Mouse (Mus musculus) c-Kit-positive CD71-positive TER-119-negative erythroid progenitor cells, embryonic 14.5 days (primary cell): Measurements from ENCODE around the gene Myo18a.

Experiments
- DNase-seq: peaks from one replicate; pipeline ENCODE4 v3.0.0-alpha.2; 2013; ENCODE audit warnings: low read depth

The Myo18a gene

DNA sequence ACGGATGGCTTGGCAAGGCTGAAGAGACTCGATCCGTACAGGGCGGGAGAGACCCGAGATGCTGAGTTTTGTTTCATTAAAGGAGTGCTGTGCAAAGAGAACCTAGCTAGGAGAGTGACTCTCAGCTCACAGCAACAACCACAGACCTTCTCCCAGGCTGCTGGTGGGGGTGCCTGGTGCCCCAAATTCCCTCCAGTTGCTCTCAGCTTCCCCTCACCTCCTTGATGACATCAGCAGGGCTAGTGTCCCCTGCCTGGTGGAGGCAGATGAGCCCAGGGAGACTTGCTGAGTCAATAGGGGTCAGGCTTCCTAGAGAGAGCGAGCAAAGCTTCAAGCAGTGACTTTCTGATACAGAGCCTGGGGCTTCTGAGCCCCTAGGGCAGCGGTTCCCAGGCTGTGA, 109.6 kb downstream of the Myo18a start:
- no peak for DNase-seq

DNA sequence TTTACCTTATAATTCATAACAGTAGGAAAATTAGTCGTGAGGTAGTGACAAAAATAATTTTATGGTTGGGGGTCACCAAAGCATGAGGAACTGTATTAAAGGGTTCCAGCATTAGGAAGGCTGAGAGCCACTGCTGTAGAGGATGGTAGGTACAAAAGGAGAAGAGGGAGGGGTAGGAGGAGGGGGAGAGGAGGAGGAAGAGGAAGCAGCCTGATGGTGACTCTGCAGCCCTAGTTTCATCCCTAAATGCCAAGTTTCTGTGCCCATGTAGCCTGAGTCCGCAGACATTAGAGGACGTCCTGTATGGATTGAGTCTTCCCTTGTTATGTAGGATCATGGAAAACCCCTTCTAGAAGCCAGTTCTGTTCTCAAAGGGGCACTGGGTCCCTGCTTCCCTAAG, 110.1 kb downstream of the Myo18a start:
- no peak for DNase-seq

DNA sequence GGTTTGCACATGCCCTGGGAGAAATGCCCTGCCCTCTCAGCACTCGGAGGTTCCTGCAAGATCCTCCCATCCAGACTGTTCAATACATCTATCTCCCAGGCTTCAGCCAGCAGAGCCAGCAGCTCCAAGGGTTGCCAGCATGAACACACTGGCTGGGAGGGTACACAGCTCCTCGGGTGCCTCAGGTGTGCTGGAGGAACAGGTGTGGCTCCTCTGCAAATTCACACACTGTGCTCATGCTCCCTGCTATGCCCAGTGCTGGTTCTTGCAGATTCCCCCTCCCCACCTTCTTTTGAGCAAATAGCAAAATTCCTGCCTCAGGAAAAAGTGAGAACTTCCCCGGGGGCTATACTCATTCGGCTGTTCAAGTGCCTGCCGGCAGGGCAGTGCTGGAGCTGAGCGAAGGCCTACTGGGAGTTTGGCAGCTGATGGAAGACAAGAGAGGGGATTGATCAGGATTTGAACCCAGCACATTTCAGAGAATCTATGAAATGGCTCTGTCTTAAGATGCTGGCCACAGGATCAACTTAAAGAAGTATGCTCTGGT, 111.7 kb downstream of the Myo18a start:
- no peak for DNase-seq

DNA sequence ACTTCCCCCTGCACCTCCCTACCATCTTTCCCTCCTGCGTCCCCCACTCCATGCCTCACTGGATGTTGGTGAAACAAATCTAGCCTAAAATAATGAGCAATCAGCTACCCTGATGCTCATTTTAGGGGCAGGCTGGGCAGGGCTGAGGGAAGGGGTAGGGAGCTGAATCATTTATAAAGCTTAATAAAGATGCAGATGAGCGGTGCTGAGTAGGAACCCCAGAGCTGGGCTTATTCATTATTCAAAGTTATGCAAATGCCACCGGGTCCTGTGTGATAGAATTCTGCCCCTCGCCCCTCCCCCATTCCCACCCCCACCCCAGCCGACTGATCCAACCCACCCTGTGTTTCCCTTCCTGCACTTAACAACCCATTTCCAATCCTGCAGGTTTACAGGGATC, 112.2 kb downstream of the Myo18a start:
- no peak for DNase-seq

DNA sequence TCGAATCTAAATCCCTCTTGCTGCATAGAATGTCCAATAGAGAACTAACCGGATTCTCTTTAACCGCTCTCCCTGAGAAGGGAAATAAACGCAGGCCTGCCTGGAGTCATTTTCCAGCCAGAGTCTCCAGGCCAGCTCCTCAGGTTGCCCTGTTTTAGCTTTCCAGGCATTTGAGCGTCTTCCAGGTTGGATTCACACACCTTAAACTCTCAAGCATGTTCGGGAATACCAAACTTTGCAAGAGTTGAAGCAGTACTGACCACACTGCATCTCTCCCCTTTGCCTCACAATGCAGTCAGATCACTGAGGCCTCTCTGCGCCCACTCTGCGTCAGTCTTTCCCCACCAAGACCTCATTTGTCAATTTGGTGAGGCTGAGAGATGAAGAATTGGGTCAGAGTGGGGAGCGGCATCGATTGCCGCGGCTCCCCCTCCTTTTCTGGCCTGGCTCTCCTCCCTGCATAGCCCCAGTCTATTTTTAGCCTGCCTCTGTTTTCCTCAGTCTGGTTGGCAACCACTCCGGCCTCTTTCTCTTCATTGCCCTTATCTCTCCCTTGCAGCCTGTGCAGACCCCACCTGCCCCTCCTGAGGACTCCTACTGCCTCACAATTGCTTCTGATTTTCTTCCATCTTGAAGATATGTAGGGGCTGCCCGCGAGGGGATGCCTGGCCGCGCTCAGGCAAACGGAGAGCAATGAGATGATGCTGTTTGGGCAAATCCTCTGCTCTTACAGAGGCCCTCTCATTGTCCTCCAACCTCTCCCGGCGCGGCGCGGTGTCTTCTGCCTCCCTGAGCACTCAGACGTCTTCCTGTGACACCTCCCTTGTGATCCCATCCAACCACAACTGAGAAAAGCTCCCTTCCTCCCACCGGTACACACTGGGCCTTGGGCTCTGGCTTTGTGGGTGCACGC, 113.1 kb downstream of the Myo18a start:
- DNase-seq: no peak

DNA sequence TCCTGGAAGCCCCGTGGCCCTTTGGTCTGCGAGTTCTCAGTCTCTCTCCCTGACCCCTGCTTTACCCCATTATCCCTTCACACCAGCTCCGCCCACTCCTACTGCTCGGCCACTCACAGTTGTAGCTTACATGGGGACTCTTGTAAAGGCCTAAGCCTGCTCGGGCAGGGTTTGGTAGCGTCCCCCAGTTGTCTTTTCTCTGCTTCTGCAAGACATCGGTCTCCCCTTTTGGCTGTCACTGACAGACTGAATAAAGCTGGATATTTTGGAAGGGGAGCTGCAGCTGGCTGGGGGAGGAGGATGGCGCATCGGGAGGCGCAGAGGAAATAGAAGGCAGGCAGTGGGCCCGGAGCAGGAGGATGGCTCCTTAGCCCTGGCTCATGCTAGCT, 113.7 kb downstream of the Myo18a start:
- DNase-seq: no peak

DNA sequence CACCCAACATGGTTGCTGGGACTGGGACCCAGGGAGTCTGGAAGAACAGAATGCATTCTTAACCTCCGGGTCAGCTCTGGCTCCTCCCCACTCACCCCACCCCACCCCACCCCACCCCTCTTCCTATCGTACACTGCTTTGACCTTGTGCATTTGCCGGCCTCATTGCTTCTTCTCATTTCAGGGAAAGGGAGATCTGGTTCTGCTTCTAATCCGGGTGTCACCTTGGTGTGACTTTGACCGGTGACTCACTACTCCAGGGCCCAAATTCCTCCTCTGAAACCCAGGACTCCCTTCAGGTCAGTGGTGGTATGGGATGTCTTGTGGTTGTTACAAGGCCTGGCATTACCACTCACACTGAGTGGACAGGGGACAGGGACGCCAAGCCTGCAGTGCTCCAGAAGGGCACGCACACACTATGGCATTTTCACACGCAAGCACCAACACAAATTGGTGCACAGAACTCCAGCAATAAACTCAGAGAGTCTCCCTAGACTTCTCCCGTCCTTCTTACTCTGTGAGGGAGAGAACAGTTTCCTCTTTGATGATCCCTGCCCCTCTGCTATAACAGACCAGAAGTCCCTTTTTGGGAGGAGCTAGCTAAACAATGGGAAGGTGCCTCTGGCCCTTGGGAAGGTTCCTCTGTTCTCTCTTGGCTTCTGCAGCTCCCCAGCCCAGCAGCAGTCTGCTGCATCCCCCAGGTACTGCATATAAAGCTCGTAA, 121.6 kb downstream of the Myo18a start:
- no peak for DNase-seq

DNA sequence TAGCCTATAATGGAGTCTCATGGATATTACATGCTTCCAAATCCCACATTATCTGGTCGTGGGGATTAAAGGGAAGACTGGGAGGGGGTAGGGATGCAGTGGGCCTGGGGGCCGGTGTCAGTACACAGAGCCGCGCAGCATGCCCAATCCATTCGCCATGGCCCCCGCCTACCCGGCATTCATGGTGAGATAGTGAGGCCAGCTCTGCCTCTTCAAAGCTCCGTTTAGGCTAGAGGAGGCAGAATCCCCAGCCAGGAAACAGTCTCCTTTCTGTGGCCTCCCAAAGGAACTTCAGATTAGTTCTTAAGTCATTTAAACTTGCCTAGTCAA, 122.2 kb downstream of the Myo18a start:
- DNase-seq: no peak

DNA sequence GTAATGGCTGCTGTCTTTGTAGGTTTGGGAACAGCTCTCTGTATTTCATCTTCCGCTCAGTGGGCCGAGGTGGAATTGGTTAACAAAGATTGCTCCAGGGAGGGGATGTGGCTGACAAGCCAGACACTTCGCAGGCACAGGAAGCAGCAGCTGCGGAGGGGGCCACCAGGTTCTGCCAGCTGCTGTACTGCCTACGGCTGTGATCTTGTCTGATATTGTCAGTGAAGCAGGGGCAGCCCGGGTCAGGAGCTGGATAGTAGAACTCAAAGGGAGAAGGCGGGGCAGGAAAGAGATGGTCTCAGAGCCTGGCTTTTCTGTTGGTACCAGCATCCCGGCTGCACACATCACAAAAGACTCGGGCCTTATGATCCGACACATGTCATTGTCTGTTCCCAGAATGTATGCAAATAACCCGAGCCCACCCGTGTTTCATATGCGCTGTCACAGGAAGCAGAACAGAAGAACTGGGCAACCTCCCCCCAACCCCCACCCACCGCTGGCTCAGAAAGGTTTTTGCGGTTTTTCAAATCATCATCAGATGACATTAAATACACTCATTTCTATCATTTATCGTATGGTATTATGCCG, 124.4 kb downstream of the Myo18a start:
- no peak for DNase-seq

DNA sequence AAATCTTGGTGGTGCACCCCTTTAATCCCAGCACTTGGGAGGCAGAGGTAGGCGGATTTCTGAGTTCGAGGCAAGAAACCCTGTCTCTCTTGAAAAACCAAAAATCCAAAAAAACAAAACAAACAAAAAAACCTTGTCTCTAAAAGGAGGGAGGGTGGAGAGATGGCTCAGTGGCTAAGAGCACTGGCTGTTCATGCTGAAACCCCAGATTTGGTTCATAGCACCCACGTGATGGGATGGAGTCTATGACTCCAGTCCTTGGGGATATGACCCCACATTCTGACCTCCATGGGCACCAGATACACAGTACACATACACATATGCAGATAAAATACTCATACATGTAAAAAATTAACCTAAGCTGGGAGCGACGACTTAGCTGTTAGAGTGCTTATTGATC, 125.8 kb downstream of the Myo18a start:
- DNase-seq: no peak

DNA sequence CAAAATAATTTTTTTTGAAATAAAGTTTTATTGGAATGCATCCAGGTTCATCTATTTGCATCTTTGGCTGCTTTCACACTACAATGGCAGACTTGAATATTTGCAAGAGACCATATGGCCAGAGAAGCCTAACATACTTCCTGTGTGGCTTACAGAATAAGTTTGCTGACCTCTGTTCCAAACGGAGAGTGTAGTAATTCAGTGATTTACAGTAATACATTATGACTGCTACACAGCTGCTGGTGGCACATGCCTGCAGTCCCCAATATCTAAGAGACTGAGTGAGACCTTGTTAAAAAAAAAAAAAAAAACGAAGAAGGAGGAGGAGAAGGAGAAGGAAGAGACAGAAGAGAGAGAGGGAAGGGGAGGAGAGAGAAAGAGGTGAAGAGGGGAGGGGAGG, 126.4 kb downstream of the Myo18a start:
- DNase-seq: no peak

DNA sequence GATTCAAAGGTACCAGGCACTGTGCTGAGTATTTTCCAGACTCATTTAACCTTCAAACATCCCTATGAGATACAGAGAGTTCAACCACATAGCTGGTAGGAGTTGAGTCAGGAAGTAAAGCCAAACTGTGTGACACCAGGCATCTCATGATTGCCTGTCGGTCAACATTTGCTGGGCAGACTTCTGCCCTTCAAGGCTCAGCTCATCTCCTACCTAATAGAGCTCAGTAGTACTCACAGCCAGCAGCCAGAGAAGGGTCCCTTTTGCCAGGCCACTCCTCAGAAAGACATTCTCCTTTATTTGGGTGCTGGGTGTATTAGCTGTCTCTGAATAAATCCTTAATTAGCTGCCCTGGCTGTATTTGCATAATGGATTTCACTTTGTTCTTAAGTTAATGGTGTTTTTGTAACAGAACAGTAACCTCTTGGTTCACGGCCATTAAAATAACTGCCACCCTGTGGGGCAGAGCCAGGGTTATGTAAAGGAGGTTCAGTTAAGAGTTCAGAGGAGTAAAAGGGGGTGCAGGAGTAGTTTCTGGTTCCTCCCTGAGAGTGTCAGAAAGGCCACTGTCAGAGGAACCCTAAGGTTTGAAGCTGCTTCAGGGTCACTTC, 127.7 kb downstream of the Myo18a start:
- no peak for DNase-seq

DNA sequence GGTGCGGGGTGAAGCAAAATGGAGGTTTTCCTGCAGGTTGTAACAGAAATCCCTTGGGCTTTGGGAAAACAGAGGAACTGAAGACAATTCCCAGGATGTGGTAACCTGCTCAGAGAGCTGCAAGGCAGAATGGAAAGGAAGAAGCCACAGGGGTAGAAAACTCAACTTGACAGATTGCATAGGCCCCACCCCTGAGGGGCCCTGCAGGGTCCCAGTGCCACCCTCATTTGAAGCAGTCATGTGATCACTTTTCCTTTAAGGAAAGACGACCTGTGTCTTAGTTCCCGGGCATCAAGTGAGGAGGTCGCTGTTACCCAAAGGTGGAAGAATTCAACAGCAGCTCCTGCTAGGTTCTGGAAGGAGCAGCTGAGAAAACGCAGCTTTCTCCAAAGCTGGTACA, 129.8 kb downstream of the Myo18a start:
- DNase-seq: no peak

DNA sequence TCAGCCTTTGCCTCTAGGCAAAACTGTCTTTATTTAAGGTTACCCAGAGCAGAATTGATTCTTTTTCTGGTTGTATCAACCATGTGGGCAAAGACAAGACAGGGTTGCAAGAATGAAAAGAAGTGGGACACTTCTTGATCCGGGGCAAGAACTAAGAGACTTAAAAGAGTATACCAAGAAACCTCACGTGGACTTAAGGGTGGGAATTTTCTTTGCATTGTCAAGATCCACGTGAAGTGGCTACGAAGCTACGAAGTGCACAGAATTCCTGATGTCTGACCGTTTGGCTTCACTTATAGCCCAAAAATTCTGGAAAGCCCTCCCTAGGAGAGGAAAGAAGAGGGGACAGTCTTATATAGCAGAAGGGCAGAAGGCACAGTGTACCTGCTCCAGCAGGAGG, 130.2 kb downstream of the Myo18a start:
- DNase-seq: no peak

DNA sequence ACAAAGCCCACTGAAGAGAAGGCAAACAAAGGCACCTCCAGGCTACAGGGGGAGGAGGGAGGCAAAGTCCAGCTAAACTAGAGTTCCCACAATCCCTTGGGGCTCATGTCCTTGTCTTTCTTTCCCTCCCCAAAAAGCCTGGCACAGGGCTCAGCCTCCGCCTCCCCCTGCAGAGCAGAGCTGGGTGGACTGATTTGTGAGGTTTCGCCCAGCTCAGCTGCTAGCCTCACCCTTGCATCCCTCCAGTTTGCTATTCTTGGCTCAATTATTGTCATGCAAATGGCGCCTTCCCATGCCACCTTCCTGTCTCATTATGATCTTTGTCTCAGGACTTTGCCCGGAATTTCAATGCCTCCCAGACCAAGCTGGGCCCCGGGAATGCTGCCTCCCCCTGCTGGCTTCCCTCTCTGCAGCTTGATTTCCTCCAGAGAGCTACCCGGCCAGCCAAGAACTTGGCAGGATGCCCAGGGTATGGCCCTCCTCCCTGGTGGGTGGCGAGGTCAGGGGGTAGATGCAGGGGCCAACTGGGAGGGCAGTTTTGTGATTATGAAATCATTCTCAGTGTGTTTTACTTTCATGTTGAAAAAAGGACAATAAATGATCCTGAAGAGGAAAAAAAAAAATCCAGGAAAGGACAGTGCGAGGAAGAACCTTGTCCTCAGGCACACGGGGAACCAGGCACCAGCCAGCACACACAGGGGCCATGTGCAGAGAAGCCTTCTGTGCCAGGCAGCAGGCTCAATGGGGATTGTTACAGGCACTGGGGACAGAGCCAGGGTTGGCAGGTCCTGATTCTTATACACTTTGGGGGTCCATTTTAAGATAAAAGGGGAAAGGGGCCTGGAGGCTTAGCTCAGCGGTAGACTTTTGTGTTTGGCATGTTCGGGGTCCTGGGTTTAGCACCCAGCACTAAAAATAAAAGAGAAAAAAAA, 131.0 kb downstream of the Myo18a start, which contains the start of gene Pipox:
Pipox (minus strand) TSS at position 310 of the 932 bp plus-strand sequence.
- no peak for DNase-seq

DNA sequence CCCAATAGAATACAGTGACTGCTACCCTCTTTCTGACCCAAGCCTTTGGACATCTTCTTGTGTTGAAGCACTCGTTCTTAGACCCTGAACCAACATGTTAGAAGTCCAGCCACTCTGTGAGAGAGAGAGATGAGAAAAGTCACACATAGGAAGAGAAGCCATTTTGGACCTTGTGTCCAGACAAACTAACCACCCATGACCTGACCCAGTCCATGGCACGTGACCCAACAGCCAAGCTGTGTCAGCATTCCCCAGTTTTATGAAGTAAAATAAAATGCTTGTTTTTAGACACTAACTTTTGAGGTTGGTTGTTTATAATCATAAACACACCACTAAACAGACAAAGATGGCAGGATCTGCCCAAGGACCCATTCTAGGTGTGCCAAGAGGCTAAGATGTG, 131.9 kb downstream of the Myo18a start:
- DNase-seq: no peak

DNA sequence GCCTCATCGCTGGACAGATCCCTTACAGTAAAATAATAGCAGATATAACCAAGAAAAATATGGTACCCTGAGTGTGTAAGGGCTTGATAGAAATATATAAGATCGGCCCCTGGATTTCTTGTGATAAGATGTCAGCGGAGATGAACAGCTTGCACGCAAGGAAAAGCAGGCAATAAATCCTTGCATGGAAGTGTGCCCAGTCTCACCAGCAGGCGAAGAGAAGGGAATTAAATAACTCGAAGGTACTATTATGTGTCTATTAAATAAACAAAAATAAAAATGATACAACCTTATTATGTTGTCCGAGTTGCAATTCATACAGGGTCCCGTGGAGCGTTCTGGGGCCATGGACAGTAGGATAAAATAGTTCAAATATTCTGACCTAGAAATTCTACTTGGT, 133.0 kb downstream of the Myo18a start:
- DNase-seq: no peak

DNA sequence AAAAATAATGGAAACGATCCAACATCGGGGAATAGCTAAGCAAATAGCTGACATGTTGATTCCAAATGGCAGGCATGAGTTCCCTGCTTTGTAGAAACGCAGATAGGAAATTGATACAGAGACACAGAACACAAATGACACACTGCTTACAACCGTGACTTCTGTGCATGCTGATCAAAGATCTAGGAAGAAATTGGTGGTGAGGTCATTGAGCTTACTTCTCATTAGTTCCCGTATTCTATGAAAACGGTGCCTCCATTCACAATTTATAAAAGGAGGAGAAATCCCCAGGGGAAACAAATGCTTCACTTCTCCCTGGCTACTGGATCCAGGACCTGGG, 133.4 kb downstream of the Myo18a start:
- DNase-seq: no peak

DNA sequence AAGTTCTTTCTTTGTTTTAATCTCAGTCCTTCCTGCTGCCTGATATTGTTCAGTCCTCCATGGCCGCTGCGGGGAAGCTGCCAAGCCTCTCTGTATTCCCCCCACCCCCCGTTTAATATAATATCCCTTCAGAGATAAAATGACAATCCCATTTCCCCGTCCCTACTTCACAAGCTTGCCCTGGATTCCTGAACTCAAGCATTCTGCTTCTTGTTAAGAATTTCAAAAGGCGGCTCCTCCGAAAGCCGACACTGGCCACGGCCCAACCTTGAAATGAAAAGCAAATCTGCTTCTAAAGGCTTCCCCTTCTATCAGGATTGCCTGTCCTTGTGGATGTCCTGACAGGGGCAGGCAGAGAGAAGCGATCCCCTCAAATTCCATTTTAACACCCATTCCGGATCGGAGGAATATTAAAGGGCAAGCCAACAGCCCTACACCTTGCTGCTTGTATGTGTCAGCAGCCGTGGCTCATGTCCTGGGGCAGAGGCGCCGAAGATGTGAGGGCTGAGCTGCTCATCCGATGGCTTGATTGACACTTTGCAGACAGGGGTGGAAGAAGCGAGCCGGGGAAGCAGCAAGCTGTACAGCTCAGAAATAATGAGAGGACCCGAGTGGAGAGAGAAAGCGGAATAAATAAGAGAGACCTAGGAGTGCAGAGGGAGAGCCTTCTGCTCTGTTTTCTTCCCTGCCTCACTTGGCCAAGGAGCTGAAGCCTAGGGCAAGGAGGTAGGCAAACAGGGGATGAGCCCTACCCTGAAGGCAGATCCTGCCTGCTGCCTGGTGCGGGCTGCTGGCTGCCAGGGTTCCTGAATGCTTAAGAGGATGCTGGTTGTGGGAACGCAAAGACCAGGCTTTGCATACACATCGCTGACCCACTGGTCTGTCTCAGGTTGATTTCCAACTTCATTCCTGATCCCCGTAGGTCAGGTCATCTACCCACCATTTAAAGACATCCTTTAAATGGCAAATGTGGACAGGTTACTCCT, 134.1 kb downstream of the Myo18a start:
- DNase-seq: no peak

DNA sequence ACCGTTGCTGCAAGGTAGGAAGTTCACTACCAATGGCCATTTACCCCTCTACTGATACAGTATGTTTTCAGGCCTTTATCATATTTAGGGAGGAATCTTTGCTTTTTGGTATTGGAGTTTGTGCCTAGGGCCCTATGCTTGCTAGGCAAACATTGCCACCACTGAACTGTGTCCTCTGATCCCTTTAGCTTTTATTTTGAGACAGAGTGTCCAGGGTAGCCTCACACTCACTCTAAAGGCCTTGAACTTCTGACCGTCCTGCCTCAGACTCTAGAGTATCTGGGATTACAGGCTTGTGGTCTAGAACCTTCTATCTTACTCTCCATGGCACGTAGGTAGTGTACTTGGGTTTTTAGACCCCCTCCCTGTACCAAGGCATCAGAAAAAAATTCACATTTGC, 137.1 kb downstream of the Myo18a start:
- no peak for DNase-seq
